Mouse (Mus musculus) ES-E14 (cell line): ENCODE measurements at regions not wholly inside any gene's neighbourhood (a gene's known extent, or its start where the extent isn't known, plus 50 kb on each side); places are given as distances from the start of the nearest gene placed in this dataset.

Source experiments
- CHD2 ChIP-seq: IDR thresholded peaks from 2 replicates; pipeline ENCODE4 v1.6.1; 2014; ENCODE audit warnings: mild to moderate bottlenecking, low read depth, low read length, inconsistent platforms
- HCFC1 ChIP-seq: IDR thresholded peaks from 2 replicates; pipeline ENCODE4 v1.6.1; 2012; ENCODE audit warnings: low read length, inconsistent platforms, borderline replicate concordance; ENCODE audit not compliant: insufficient read depth
- ZNF384 ChIP-seq: IDR thresholded peaks from 2 replicates; pipeline ENCODE4 v1.6.1; 2012; ENCODE audit warnings: low read depth, low read length, inconsistent platforms

DNA sequence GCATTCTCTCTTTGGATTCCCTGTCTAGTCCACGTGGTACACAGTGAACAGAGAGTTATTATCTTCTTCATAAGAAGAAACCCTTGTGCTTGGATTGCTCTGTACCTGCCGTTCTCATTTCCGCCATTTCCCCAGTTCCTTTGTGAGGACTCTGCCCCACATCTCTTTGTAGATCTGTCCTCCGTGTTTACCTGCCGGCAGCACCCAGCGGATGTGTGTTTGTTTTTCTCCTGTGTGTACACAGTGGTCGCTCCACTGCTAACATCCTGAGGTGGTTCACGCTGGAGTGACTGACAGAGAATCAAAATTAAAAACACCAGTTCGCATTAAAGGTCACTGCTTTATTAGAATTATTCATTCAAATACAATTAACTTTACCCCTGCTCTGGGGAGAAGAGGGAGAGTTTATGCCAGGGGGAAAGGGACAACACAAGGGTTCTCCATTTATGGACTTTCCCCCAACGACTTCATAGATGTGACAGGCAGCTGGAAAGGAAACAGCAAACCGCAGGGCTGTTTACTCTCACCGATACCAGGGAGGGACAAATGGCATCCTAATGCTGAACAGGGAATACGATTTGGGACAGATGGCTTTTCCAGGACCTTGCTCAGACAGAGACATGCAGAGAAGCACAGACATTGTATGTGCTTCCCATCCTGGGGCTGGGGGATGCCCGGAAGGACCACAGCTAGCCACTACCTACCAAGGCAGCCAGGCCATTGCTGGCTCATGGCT lies 362.5 kb upstream of the Gm765 start:
- TF ChIP-seq CHD2 (no peak), ZNF384 (no peak), HCFC1 (no peak)
